Mouse (Mus musculus): ENCODE results near the gene Nccrp1.

- TF ChIP-seq CTCF (IDR thresholded peaks at IDR 0.05; ENCODE audit: low read depth) (no peak), EP300 (IDR thresholded peaks at IDR 0.05; ENCODE audit: low read depth) (no peak)
Measured at GRCm38 (mm10) chr7:28565407-28565806, 18.4 kb upstream of the Nccrp1 start.

All from heart, postnatal 0 days (tissue).